Mouse (Mus musculus) mature B cell (primary cell): Measurements from ENCODE around the gene Gm20498.
"Not testable (repeated sequence)": the region's sequence is repeated elsewhere in the genome, so short reads cannot be mapped to it uniquely, and the experiment has no call there.

Experiments
- in situ Hi-C: fragments of 300-500 bp; cut with MboI; formaldehyde crosslinking; loops from 2 replicates; pipeline ENCODE4 v1.14.3; 2019

The Gm20498 gene

DNA sequence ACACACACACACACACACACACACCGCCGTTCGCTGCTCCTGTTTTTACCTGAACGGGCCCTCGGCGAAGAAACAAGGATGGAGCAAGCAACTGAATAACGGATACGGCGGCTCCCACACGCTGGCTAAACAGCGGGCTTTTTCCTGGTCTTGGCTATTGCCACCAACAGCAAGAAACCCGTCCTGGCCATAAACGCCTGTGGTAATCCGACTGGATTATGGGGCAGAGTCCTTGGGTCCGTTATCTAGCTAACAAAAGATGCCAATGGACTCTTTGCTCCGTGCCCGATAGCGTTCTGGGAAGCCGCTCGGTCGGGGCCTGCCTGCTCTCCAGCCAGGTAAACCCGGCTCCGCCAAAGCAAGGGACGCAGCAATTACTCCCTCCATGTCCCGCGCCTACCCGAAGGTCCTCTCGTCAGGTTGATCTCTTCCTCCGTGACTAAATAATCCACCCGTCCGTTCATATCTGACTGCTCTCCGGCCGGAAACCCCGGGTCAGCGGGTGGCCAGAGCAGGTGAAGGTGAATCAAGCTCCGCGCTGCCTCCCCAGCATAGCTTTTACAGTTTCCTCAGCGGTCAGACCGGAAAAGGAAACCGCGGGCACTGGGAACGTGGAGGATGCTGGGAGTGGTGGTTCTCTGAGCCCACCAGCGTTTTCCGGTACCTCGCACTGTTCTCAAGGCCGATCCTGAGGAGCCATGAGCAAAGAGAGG, at the start of gene Gm20498, which contains the start of gene Synj2bp:
TSS of gene Gm20498 (minus strand) at position 590 of the 713 bp plus-strand sequence.
TSS of gene Synj2bp (minus strand) at position 596 of the 713 bp plus-strand sequence.
- in situ Hi-C loops, result no loop called here

DNA sequence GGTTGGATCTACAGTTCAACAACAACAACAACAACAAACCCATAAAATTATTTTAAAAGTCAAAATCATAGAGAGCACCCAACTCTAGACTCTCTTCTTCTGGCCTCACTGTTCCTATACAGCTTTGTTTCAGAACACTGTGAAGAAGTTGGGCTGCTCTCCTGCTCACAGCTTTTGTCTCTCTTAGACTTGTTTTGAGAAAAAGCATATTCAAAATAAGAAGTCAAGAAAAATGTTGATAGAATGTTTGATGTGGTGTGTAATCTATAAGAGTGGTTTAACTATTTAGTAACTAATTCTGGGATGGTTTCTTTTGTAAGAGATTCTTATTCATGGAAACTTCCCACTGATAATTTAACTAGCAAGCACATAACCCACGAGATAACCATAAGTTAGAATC, 35.7 kb upstream of the Gm20498 start, which contains the start of gene Adam21:
TSS of gene Adam21 (minus strand) at position 101 of the 400 bp plus-strand sequence.
- in situ Hi-C loops, result no loop called here

DNA sequence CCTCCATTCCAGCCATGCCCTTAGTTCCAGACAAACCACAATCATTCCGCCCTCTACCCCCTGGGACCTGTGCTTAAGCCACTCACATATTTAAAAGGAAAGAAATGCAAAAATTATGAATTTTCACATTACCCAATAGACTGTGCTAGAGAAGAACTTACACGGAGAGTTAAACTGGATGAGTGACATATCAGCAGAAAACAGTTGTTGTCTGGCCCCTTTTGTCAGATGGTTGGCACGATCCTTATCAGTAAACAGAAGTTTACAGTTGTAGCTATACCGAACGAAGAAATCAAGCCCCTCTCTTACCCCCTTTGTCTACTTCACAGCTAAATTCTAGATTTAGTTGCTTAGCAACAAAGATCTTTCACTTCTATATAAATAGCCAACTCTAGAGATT, 35.2 kb upstream of the Gm20498 start:
- in situ Hi-C loops, result no loop called here

DNA sequence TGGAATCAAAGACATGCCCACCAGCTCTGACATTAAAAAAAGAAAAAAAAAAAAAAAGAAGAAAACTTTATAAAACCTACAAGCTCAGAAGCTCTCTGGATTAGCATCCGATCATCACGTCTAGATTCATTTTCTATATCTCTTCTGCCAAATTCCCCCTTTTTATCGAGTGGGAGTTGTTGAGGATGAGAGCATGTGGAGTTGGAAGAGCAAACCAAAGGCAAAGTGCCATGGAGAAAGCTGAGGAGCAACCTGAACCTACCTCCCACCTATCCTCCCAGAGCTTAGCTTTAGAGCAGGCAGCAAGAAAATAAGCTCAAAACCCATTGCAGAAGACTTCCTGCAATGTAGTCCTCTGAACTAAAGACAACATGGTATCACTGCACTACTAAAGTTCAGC, 31.5 kb upstream of the Gm20498 start:
- in situ Hi-C loops, result no loop called here

DNA sequence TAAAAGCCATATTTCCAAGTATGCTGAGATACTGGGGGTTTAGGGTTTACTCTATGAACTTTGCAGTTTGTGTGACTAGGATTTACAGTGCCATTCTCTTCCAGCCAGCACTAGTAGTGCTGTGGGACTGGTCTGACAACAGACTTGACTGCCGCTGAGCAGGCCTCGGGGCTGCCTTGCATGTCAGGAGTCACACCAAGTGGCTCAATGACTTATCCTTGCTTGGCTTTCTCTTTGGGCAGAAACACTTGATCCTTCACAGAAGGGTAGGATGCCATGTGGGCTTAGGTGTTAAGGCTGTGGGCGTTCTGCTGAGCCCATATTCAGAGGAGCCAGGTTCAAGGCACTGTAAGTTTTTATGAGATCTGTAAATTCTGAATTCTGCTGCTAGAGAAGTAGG, 16.6 kb upstream of the Gm20498 start:
- in situ Hi-C loops, result no loop called here

DNA sequence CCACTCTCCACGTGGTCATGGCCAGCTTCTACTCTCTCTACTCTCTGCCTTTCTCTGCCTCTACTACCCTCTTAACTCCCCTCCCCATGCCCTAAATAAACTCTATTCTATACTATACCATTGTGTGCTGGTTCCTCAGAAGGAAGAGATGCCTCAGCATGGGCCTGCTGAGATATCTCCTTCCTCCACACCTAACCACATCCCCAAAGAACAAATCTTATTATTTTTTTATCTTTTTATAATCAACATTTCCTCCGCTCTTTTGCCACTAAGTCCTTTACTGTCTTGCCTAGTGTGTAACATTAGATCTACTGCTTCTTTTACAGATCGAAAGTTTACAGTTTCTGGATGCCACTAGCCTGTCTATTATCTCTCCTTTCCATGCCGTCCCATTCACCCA, 14.5 kb upstream of the Gm20498 start:
- in situ Hi-C loops, result no loop called here

DNA sequence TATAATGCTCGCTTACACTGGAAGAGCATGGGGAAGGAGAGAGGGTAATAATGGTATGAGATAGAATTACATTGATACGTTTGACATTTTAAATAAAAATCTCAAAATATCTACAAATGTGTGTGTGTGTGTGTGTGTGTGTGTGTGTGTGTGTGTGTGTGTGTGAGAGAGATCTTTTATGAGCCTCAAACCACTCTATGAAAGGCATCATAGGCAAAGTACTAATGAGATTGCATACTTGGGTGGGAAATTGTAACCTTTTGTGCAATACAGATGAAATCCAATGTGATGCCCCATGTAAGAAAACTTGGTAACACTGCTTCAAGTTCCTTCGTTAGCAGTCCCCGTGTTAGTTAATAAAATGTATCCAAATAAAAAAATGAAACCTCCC, 319 bp upstream of the Gm20498 start:
- in situ Hi-C loops, result no loop called here

DNA sequence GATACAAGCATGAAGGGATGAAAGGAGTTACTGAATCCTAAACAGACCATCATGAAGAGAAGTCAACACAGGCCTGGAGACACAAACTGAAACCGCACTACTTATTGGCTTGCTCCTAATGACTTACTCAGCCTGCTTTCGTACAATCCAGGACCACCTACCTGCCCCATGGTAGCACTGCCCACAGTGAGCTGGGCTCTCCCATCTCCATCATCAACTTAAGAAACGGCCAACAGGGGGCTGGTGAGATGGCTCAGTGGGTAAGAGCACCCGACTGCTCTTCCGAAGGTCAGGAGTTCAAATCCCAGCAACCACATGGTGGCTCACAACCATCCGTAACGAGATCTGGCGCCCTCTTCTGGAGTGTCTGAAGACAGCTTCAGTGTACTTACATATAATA, 2.1 kb downstream of the Gm20498 start:
- in situ Hi-C loops, result not testable (repeated sequence)

DNA sequence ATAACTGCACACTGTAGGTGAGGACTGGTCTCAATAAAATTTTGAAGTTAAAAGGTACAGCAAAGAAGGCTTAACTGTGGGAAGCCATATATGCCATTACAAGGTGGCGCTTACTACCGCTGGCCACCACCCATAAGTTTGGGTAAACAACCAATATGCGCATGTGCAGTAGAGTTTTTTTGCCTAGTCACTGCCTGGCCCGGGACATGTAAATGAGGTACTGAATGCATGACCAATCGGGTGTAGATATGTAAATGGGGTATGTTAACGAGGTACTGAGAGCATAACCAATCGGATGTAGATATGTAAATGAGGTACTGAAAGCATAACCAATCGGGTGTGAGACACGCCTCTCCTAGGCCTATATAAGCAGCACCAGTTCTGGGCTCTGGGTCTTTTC, 35.8 kb downstream of the Gm20498 start:
- in situ Hi-C loops, result not testable (repeated sequence)

DNA sequence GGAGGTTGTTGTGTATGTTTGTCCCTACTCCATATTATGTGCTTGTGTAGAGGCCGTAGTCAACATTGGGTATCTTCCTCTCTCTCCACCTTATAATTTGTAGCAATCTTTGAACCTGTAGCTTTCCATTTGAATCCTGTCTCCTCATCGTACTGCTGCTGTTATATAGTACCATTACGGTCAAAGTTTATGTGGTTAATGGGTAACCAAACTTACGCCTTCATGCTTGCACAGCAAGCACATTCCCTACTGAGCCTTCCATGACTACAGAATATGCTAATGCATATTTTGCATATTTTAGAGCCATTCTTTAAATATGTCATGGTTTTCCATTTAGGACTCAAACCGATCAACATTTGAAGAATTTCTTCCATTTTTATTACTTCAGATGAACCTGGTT, 42.2 kb downstream of the Gm20498 start:
- in situ Hi-C loops, result no loop called here

DNA sequence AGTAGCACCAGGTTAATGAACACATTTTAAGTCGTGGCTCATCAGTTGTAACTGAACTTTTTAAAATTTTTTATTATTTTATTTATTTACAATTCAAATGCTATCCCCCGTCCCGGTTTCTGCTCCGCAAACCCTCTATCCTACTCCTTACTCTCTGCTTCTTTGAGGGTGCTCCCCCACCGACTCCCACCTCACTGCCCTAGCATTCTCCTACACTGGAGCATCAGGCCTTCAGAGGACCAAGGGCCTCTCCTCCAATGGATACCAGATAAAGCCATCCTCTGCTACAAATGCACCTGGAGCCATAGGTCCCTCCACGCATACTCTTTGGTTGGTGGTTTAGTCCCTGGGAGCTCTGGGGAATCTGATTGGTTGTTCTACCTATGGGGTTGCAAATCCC, 47.4 kb downstream of the Gm20498 start:
- in situ Hi-C loops, result no loop called here

DNA sequence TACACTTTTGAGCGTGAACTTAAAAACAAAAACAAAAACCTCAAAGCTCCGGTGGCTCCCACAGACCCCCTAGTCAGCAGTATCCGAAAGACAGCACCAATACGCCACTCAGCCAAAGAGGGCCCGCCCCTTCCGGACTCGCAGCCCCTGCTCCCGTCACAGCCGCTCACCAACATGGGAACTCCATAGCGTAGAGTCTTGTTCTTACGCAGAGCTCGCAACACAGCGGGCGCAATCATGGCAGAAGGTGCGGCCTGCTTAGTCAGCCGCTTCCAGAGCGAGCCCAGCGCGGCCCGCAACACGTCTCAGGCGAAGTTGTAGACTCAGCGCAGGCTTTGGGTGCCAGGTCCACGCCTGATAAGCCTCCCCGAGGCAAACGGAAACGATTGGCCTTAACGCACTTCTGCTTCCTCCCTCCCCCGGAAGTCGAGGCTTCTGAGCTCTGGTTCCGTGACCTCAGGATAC, 47.9 kb downstream of the Gm20498 start, which contains the start of gene Cox16:
TSS of gene Cox16 (minus strand) at position 401 of the 465 bp plus-strand sequence.
- in situ Hi-C loops, result no loop called here

DNA sequence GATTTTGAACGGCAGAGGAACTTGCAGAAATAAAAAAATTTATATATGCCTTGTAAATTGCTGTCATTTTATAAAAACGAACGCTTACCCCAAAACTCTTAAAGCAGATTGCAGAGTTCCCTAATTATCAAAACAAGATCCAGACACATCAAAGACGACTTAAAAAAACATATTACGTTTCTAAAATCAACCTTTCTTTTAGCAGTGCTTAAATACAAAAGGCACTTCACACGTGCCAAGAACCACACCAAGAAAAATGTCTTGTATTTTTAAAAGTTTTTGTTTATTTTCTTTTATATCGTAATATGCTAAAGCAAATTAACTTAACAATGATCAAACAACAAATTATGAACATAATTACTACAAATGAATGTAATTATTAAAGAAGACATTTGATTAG, 48.5 kb downstream of the Gm20498 start:
- in situ Hi-C loops, result no loop called here

DNA sequence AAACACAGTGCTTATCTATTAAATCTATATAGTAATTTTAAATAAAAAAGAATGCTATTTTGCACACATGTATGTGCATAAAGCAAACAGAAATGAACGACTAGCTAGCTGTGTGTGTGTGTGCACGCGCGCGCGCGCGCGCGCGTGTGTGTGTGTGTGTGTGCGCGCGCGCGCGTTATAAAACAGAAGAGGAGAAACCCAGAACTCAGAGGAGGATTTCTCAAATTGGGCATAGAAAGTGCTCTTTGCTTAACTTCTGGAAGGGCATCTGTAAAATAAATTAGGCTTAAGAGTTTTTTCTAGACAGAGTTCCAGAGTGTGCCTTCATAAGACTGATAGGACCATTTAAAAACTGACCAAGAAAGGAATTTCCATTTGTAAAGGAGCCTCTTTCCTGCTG, 49.0 kb downstream of the Gm20498 start:
- in situ Hi-C loops, result no loop called here

DNA sequence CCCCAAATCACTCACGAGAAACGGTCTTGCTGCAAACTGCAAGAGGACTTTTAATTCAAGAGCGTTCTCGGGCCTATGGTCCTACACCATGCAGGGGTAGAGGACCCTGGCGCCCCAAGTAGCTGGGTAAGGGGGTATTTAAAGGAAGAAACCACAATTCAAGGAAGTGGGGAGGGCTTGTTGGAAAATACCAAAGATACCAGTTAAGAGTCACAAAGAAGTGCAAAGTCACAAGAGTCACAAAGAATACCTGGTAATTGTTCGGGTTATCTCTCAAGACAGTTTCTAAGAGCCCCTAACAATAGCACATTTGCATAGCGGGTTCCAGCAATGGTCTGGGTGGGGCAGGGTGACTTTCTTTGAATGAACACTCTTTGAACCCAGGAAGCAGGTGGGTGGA, 73.7 kb downstream of the Gm20498 start:
- in situ Hi-C loops, result not testable (repeated sequence)

DNA sequence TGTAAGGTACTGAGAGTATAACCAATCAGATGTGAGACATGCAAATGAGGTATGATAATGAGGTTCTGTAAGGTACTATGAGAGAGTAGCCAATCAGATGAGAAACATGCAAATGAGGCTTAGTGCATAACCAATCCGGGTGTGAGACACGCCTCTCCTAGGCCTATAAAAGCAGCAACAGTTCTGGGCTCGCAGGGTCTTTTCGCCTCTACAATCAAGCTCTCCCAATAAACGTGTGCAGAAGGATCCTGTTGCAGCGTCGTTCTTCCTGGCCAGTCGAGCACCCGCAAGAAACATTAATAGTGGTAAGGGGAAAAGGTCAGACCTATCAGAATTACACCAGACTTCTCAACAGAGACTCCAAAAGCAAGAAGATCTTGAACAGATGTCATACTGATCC, 93.7 kb downstream of the Gm20498 start:
- in situ Hi-C loops, result not testable (repeated sequence)

DNA sequence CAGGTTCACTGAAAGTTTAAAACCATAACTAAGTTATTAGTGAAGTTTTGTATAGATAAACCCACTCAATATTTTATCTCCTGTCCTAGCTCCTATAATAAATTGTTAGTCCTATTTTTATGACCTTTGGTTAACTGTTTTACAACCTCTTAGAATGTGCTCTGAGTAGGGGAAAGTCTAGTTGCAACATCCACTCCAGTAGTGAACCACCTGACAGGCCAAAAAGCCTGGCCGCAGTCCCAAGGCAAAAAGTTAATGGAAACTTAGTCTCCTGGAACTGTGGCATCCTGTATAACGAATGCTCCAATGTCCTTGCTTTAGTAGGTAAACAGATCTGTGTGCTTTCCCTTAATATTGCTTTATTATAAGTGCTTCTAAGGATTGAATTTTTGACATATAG, 97.9 kb downstream of the Gm20498 start:
- in situ Hi-C loops, result not testable (repeated sequence)

DNA sequence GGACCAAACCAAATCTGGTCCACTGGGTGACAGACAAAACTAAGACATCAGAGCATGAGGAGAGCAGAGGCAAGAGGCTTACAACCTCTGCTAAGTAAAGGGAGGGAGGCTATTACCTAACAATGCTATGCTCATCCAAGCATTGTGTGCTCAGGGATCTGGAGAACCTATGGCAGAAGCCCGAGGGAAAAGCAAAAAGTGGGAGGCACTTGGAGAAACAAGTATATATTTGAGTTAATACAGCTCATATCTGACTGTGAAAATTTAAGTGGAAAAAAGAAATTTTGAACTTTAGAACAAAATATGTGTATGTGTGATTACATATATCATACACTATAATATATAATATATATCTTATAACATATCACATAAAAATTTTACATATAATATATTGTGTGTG, 110.9 kb downstream of the Gm20498 start, which contains the start of gene Adam4:
TSS of gene Adam4 (minus strand) at position 101 of the 400 bp plus-strand sequence.
- in situ Hi-C loops, result loop anchor here (25.0 kb wide), 1 partner anchor 435 kb away; no protein-coding TSS in a partner anchor

DNA sequence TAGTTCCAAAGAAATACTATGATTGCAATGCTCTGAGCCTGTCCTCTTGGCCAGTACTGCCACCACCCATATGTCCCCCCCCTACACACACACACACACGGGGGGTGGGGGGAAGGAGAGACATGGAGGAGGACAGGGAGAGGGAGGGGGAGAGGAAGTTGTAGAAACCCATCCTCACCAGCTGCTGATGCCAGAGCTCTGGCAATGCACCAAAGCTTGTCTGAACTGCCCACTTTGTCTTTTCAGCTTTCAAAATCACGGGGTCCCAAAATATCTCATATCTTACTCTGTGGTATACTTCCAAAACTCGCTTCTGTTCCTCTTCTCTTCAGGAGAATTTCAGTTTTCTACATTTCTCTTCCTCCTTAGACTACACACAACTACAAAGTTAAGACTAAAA, 119.5 kb downstream of the Gm20498 start:
- in situ Hi-C loops, result loop anchor here (25.0 kb wide), 1 partner anchor 426 kb away; no protein-coding TSS in a partner anchor

DNA sequence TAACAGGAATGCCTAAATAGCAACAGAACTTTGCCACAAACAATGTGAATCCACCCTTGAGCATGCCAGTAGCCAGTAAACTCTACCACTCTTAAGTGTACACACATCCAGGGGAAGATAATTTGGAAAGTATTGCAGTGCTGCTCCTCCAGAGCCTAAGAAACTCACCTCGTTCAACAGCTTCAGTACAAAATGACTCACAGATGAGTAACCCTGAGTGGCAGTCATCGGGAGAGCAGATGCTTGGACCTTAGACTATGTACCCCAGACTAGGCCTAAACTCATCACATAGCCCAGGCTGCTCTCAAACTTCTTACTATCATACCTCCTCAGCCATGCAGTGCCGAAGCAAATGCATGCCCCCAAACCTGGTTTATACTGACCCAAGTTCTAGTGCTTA, 123.7 kb downstream of the Gm20498 start:
- in situ Hi-C loops, result loop anchor here (25.0 kb wide), 1 partner anchor 422 kb away; no protein-coding TSS in a partner anchor

DNA sequence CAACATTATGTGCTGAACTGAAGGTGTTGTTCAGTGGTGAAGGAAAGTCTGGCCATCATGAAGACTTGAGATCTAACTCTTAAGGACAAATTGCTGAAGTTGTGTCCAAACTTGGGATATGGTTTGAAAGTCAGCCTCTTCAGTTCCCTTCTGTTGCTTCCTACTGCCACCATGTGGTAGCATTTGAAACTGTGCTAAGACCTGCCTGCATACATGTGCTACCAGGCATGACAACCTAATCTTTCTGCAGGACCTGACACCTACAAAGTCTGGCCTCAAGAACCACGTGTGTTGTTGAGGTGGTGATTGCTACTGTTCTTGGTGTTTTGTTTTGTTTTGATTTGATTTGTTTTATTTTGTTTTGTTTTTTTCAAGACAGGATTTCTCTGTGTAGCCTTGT, 130.5 kb downstream of the Gm20498 start:
- in situ Hi-C loops, result loop anchor here (25.0 kb wide), 1 partner anchor 415 kb away; no protein-coding TSS in a partner anchor

DNA sequence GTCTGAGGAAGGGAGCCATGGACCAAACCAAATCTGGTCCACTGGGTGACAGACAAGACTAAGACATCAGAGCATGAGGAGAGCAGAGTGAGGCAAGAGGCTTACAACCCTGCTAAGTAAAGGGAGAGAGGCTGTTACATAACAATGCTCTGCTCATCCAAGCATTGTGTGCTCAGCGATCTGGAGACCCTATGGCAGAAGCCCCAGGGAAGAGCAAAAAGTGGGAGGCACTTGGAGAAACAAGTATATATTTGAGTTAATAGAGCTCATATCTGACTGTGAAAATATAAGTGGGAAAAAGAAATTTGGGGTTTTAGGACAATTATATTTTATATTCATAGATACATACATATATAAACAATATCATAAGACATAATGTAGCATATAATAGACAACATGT, 153.3 kb downstream of the Gm20498 start, which contains the start of gene Gm4787:
TSS of gene Gm4787 (minus strand) at position 101 of the 400 bp plus-strand sequence.
- in situ Hi-C loops, result not testable (repeated sequence)

DNA sequence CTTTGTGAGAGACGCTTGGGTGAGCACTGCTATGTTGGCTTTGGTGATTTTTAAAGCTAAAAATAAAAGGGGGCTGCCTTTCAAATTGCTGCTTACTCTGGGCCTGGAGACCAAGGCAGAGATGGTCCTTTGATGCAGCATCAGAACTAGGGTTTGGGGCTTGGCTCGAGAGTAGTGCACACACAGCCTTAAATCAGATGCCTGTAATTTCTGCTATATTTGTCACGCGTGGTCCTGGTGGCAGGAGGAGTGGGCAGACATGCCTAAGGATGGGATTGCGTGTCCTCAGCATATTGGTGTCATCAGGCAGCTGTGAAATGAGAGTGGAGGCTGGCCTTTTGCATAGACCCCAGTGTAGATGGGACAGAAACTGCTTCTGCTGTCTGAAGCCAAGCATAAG, 198.9 kb downstream of the Gm20498 start:
- in situ Hi-C loops, result no loop called here
